In the genomic region with DNA sequence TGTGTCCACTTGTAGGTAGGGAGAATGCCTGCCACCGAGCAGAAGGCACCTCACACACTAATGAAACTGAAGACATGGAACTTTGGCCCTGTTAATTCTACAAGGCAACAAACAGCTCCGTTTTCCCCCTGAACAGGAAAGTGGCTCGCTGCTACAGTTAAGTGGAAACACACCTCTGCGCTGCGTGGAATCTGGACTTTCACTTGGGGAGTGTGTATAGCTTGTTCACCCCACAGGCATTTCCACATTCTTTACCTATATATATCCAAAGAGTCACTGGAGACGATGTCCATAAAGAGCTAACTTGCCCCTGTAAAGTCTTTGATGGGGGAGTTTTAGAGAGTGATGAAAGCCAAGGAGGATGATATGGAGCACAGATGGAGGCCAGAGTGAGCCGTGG, we compare ENCODE assay signal across 24 mouse cellular contexts.
DNase-seq lines count a peak whose midpoint lies in the region; ATAC-seq and TF ChIP-seq lines count a peak whose summit lies in the region.
"Had no signal": no experiment of that assay in that cellular context is flagged by ENCODE, and none has a peak within 500 bp of the region (broad histone marks: within the 10 kb centered on the region; RNA-seq: fewer than 3 reads in every experiment).

No protein-coding gene starts in this region.

- no peak overlapping the region for H3K9ac ChIP-seq in embryonic facial prominence, embryonic 12.5 days
- H3K9ac ChIP-seq in limb, embryonic 14.5 days (ENCODE audit: low read depth, low read length, severe bottlenecking) = no peak overlapping the region
- no peak overlapping the region for H3K9ac ChIP-seq in liver, embryonic 11.5 days (ENCODE audit: low read depth, low read length)
- H3K9ac ChIP-seq: embryonic facial prominence, embryonic 15.5 days; heart, embryonic 12.5 days; hindbrain, embryonic 12.5 days had no signal

- 46% methylated on average over 7 of the region's 7 CpGs for WGBS in heart, embryonic 10.5 days
- WGBS in embryonic facial prominence, embryonic 12.5 days = 22% methylated on average over 7 of the region's 7 CpGs
- 27% methylated on average over 7 of the region's 7 CpGs for WGBS in large intestine, adult 2 months
- WGBS in limb, embryonic 14.5 days = 22% methylated on average over 7 of the region's 7 CpGs
- WGBS in liver, embryonic 11.5 days = 78% methylated on average over 7 of the region's 7 CpGs

- H3K9me3 ChIP-seq in heart, embryonic 10.5 days = no peaks in the 10 kb centered on the region
- H3K9me3 ChIP-seq in embryonic facial prominence, embryonic 12.5 days = no peaks in the 10 kb centered on the region
- no peaks in the 10 kb centered on the region for H3K9me3 ChIP-seq in limb, embryonic 14.5 days (ENCODE audit: control insufficient read depth, low read length)
- H3K9me3 ChIP-seq in liver, embryonic 11.5 days (ENCODE audit: control insufficient read depth, low read length) = no peaks in the 10 kb centered on the region
- H3K9me3 ChIP-seq: embryonic facial prominence, embryonic 15.5 days; forebrain, embryonic 10.5 days; G1E; heart, embryonic 12.5 days; hindbrain, embryonic 12.5 days had no signal

- peaks cover 31% of the 10 kb centered on the region for H3K4me1 ChIP-seq in heart, embryonic 10.5 days
- H3K4me1 ChIP-seq in embryonic facial prominence, embryonic 12.5 days = peaks cover 15% of the 10 kb centered on the region
- H3K4me1 ChIP-seq in limb, embryonic 14.5 days (ENCODE audit: control insufficient read depth, insufficient read depth, low read length) = peaks cover 14% of the 10 kb centered on the region
- no peaks in the 10 kb centered on the region for H3K4me1 ChIP-seq in liver, embryonic 11.5 days (replicated peaks; ENCODE audit: control insufficient read depth, insufficient read depth, low read length)

- no peak for DNase-seq in heart, embryonic 10.5 days (ENCODE audit: low spot score)
- no peak for DNase-seq in heart, postnatal 25 days (ENCODE audit: low spot score)
- DNase-seq in large intestine, adult 2 months (ENCODE audit: low read depth, low spot score) = peak; percentile 33
- DNase-seq in limb, embryonic 14.5 days (ENCODE audit: low spot score) = peak; percentile 29
- DNase-seq in layer of hippocampus, adult 9-11 months = no peak
- DNase-seq in liver, embryonic 11.5 days (ENCODE audit: low spot score) = no peak
- DNase-seq: adrenal gland, adult 8-10 months; B cell, adult 2 months; cerebellum, adult 2 months; cerebellum, postnatal 10 days; gastrocnemius, postnatal 10 days; heart, adult 18-20 months; heart, postnatal 4 days had no signal

- H3K4me2 ChIP-seq in embryonic facial prominence, embryonic 12.5 days (replicated peaks) = no peak overlapping the region
- peak overlapping the region; percentile 11; the same call in 1 of the 2 replicates for H3K4me2 ChIP-seq in limb, embryonic 14.5 days (replicated peaks; ENCODE audit: low read depth, low read length, severe bottlenecking)
- H3K4me2 ChIP-seq in liver, embryonic 11.5 days = no peak overlapping the region
- H3K4me2 ChIP-seq: embryonic facial prominence, embryonic 15.5 days; heart, embryonic 12.5 days; hindbrain, embryonic 12.5 days had no signal

- intact Hi-C loops in heart, postnatal 25 days (cut with DNase I) = no loop called here

- TF ChIP-seq POLR2A in limb, embryonic 14.5 days (IDR thresholded peaks at IDR 0.05; ENCODE audit: borderline replicate concordance, extremely low read depth, insufficient read depth, insufficient read length) = no peak

- H3K27ac ChIP-seq in heart, embryonic 10.5 days = 0 out of 2 replicates have a peak overlapping the region, but pooled peaks have one; percentile 36
- peak overlapping the region; percentile 66 for H3K27ac ChIP-seq in embryonic facial prominence, embryonic 12.5 days
- no peak overlapping the region for H3K27ac ChIP-seq in limb, embryonic 14.5 days (replicated peaks; ENCODE audit: low read depth, low read length)
- H3K27ac ChIP-seq in liver, embryonic 11.5 days (ENCODE audit: low read depth, low read length) = no peak overlapping the region
- H3K27ac ChIP-seq: embryonic facial prominence, embryonic 15.5 days; forebrain, embryonic 10.5 days; hindbrain, embryonic 12.5 days had no signal

- H3K36me3 ChIP-seq in heart, embryonic 10.5 days = peaks cover 11% of the 10 kb centered on the region; the same call in 1 of the 2 replicates
- peaks cover 22% of the 10 kb centered on the region for H3K36me3 ChIP-seq in embryonic facial prominence, embryonic 12.5 days
- peaks cover 20% of the 10 kb centered on the region for H3K36me3 ChIP-seq in limb, embryonic 14.5 days (ENCODE audit: control insufficient read depth, insufficient read depth, low read length)
- no peaks in the 10 kb centered on the region for H3K36me3 ChIP-seq in liver, embryonic 11.5 days (ENCODE audit: control insufficient read depth, insufficient read depth, low read length)

- no peaks in the 10 kb centered on the region for H3K27me3 ChIP-seq in heart, embryonic 10.5 days (ENCODE audit: insufficient read depth, poor library complexity, severe bottlenecking)
- no peaks in the 10 kb centered on the region for H3K27me3 ChIP-seq in embryonic facial prominence, embryonic 12.5 days
- H3K27me3 ChIP-seq in limb, embryonic 14.5 days (ENCODE audit: control insufficient read depth, insufficient read depth, low read length) = no peaks in the 10 kb centered on the region; the same call in 1 of the 2 replicates
- no peaks in the 10 kb centered on the region for H3K27me3 ChIP-seq in liver, embryonic 11.5 days (replicated peaks; ENCODE audit: control insufficient read depth, insufficient read depth, low read length)
- H3K27me3 ChIP-seq: embryonic facial prominence, embryonic 15.5 days; heart, embryonic 12.5 days; hindbrain, embryonic 12.5 days had no signal

- no peak for ATAC-seq in embryonic facial prominence, embryonic 12.5 days (ENCODE audit: insufficient number of reproducible peaks, insufficient read depth, low FRiP score, low TSS enrichment)
- no peak; the same call in 1 of the 2 replicates for ATAC-seq in limb, embryonic 14.5 days (ENCODE audit: low FRiP score, low read depth)
- ATAC-seq in liver, embryonic 11.5 days (replicated peaks; ENCODE audit: low FRiP score) = no peak
- ATAC-seq: CD4-positive, CD25-positive, alpha-beta regulatory T cell, adult 4 months; forebrain, embryonic 14.5 days; hindbrain, embryonic 16.5 days; inflammation-experienced regulatory T-cells, adult 6 months had no signal

- no peak overlapping the region for H3K4me3 ChIP-seq in heart, embryonic 10.5 days
- no peak overlapping the region for H3K4me3 ChIP-seq in embryonic facial prominence, embryonic 12.5 days
- H3K4me3 ChIP-seq in limb, embryonic 14.5 days (replicated peaks; ENCODE audit: low read length) = no peak overlapping the region
- no peak overlapping the region for H3K4me3 ChIP-seq in liver, embryonic 11.5 days (ENCODE audit: low read depth, low read length)
- H3K4me3 ChIP-seq: embryonic facial prominence, embryonic 15.5 days; erythroblast, embryonic 14.5 days; forebrain, embryonic 10.5 days; heart, embryonic 12.5 days; hindbrain, embryonic 12.5 days had no signal

Comparison
In these comparisons a context has a peak if more than half of its experiments do, and no peak if none do; other contexts are left out.
1. DNase-seq: peak in large intestine, adult 2 months (single experiment) and limb, embryonic 14.5 days (single experiment); none in heart, embryonic 10.5 days (single experiment), heart, postnatal 25 days (single experiment), layer of hippocampus, adult 9-11 months (single experiment) and liver, embryonic 11.5 days (single experiment).
2. H3K27ac ChIP-seq: peak in heart, embryonic 10.5 days (single experiment) and embryonic facial prominence, embryonic 12.5 days (single experiment); none in limb, embryonic 14.5 days (single experiment) and liver, embryonic 11.5 days (single experiment).